Mouse (Mus musculus) hindbrain, embryonic 10.5 days (tissue): Measurements from ENCODE around the gene Psmd2. TPM values are rescaled to one million over a fixed set of nuclear protein-coding genes. Genes with fewer than 3 reads are reported as not detected.

Source experiments
- DNase-seq: peaks from one replicate; pipeline ENCODE4 v3.0.0-alpha.2; 2017; ENCODE audit warnings: low spot score
- H3K27ac ChIP-seq: fragments of 300-500 bp; sonication (generic); 2 replicates; pipeline ENCODE4 v1.5.1; 2016; ENCODE audit warnings: mild to moderate bottlenecking, moderate library complexity
- H3K27me3 ChIP-seq: fragments of 300-500 bp; sonication (generic); 2 replicates; pipeline ENCODE4 v1.6.1; 2016; ENCODE audit warnings: mild to moderate bottlenecking; ENCODE audit not compliant: poor library complexity, insufficient read depth, severe bottlenecking
- H3K36me3 ChIP-seq: fragments of 300-500 bp; sonication (generic); 2 replicates; pipeline ENCODE4 v1.6.1; 2016; ENCODE audit warnings: mild to moderate bottlenecking, moderate library complexity
- H3K4me1 ChIP-seq: fragments of 300-500 bp; sonication (generic); replicated peaks from 2 replicates; pipeline ENCODE4 v1.6.1; 2016; ENCODE audit warnings: mild to moderate bottlenecking
- H3K4me3 ChIP-seq: fragments of 300-500 bp; sonication (generic); 2 replicates; pipeline ENCODE4 v1.5.1; 2016; ENCODE audit warnings: mild to moderate bottlenecking, moderate library complexity
- H3K9me3 ChIP-seq: fragments of 300-500 bp; sonication (generic); 2 replicates; pipeline ENCODE4 v1.6.1; 2016; ENCODE audit warnings: mild to moderate bottlenecking, moderate library complexity
- WGBS: fragments of 180-500 bp; shearing (Covaris S2); methylation state at CpG from one replicate; pipeline ENCODE4 v1.1.7; 2016; 5-methylcytosine and 5-hydroxymethylcytosine counted together
- polyA plus RNA-seq: library from polyadenylated mRNA; unstranded; fragments of >200 nt; fragmentation: Nextera tagmentation; extraction: Ambion mirVana; gene quantifications from 2 replicates; pipeline ENCODE4 v1.2.1, GENCODE M21; 2016

The Psmd2 gene
- 466 and 503 TPM in 2 replicates for polyA plus RNA-seq

GRCm38 (mm10) chr16:20651076-20651946 is at the start of gene Psmd2:
TSS of gene Psmd2 (plus strand) at chr16:20651652.
- Histone ChIP-seq H3K4me1 (peaks cover 17% of the 10 kb centered on the region), H3K9me3 (no peaks in the 10 kb centered on the region), H3K27me3 (no peaks in the 10 kb centered on the region), H3K4me3 (peak within 1 kb of the TSS; percentile 95), H3K27ac (peak within 1 kb of the TSS; percentile 90), H3K36me3 (peaks cover 33% of the 10 kb centered on the region)
- peak; percentile 97 for DNase-seq
- 2% methylated on average over 46 of the region's 46 CpGs for WGBS

- H3K27ac ChIP-seq = no peak overlapping the region
- peaks cover 13% of the 10 kb centered on the region for H3K4me1 ChIP-seq
- peaks cover 59% of the 10 kb centered on the region for H3K36me3 ChIP-seq
- no peaks in the 10 kb centered on the region for H3K9me3 ChIP-seq
- H3K4me3 ChIP-seq = no peak overlapping the region
- H3K27me3 ChIP-seq = no peaks in the 10 kb centered on the region
- 86% methylated on average over 9 of the region's 9 CpGs for WGBS
- no peak for DNase-seq
Measured at GRCm38 (mm10) chr16:20604705-20605104, 46.7 kb upstream of the Psmd2 start.

DNA sequence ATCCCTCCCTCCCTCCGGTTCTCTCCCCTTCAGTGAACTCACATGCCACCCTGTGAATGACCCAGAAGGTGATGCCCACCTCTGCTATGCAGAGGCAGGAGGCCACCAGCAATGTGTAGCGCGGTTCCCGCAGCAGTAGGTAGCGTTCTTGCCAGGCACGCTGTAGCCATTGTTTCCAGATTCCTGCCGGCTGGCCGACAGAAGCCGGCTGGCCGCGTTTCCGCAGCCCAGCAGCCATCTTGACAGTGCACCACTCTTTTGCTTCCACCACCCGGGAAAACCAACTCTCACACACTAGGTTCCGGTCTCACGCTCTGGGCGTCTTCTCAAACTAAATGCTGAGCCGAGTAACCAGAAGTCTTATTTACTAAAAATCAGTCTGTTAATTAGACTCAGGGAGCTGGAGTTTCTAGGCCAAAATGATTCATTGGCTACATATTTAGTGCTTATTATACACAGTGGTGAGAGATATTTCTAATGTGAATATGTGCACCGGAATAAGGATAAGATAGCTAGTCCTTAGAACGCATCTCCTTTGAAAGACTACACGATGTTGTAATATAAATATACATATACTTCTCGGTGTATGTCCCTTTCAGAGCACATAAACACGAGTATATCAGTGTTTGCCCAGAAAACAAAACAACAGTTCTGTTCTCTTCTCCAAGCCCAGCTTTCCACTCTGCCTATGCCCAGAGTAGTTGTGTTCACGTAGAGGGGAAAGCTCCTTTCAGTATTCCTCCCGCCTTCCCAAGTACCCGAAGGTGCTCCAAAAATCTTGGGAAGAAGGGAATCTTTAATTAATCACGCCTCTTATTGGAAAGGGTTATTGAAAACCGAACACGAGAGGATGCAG is 40.7 kb upstream of the Psmd2 start:
- H3K27ac ChIP-seq = peak overlapping the region; percentile 95
- no peaks in the 10 kb centered on the region for H3K27me3 ChIP-seq
- peaks cover 46% of the 10 kb centered on the region for H3K36me3 ChIP-seq
- peak; percentile 85 for DNase-seq
- H3K4me1 ChIP-seq = peaks cover 27% of the 10 kb centered on the region
- under 1% methylated on average over 28 of the region's 28 CpGs for WGBS
- H3K4me3 ChIP-seq = peak overlapping the region; percentile 88
- no peaks in the 10 kb centered on the region for H3K9me3 ChIP-seq

DNA sequence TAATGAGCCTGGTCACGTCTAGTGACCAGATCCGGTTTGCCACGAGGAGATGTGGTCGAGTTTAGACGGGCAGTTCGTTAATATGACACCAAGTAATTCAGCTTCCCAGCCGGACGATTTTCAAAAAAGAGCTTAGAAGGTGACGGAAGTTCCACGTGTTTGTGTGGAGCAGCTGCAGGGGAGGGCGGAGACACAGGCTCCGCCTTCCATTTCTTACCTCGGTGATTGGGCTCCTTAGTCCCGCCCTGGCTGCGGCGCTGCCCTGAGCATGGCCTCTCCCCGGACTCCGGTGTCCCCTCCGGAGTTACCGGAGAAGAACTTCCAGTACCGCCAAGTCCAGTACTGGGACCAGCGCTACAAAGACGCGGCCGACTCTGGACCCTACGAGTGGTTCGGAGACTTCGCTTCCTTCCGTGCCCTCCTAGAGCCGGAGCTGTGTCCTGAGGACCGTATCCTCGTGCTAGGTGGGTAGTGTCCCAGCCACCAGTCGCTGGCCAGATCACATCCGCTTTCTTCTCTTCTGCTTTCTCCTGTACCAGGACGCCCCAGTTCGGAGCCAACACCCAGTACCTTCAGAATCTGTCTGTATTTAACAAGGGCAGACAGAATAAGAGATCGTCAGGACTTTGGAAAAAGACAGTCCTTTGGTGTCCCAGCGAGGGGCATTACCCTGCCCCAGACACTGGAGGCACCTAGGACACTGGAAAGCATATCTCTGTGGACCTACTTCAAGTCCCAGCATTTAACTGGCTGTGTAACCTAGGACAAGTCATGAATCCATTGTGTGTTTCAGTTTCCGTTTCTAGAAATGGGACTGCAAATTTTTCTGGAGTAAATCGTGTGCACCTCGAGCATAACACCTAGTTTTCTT is 39.9 kb upstream of the Psmd2 start, which contains the start of the genes Eef1akmt4, Gm49333 and Alg3:
Eef1akmt4 (plus strand) TSS at position 237 of the 871 bp plus-strand sequence.
Gm49333 (plus strand) TSS at position 254 of the 871 bp plus-strand sequence.
Alg3 (minus strand) TSS at position 379 of the 871 bp plus-strand sequence.
- H3K4me1 ChIP-seq = peaks cover 27% of the 10 kb centered on the region
- H3K36me3 ChIP-seq = peaks cover 37% of the 10 kb centered on the region
- DNase-seq = peak; percentile 91
- no peaks in the 10 kb centered on the region for H3K27me3 ChIP-seq
- WGBS = 2% methylated on average over 41 of the region's 41 CpGs
- peak within 1 kb of the TSS; percentile 88 for H3K4me3 ChIP-seq
- H3K9me3 ChIP-seq = no peaks in the 10 kb centered on the region
- H3K27ac ChIP-seq = peak within 1 kb of the TSS; percentile 95

DNA sequence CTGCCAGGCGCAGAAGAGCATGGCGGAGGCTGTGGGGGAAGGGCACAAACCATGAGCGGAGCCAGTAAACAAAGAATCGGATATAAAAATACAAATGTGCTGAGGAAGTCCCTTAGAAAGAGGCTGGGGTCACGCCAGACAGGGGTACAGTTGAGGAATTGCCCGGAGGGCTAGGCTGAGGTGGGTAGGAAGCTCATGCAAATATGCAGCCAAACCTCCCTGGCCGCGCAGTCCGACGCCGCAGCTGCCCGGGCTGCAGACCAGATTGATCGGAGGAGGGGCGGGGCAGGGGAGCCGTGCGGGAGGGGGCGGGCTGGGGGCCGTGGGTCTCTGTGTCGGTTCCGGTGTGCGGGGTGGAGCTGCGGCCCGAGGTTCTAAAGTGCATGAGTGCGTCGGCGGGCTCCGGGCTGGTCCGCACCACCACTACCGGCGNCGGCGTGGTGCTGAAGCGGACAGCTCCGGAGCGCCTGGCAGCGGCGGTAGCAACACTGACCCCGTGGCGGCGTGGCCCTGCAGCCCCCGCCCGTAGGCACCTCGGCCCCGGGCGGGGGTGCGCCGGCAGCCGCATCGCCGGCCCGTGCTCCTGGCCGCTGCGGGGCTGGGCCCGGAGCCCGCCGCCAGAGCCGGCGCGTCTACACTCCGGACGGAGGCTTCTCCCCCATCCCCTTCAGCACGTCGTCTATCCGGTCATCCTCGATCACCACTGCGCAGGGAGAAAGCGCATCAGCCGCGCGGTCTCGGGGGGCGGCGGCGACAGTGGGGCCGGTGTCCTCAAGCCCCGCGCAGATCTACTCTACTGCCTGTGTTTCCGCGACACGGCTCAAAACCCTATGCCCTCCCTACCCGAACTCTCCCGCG is 31.7 kb upstream of the Psmd2 start:
- WGBS = 1% methylated on average over 69 of the region's 83 CpGs
- peak overlapping the region; percentile 80 for H3K4me3 ChIP-seq
- DNase-seq = peak; percentile 64
- H3K4me1 ChIP-seq = peaks cover 40% of the 10 kb centered on the region
- H3K36me3 ChIP-seq = peaks cover 16% of the 10 kb centered on the region
- H3K9me3 ChIP-seq = no peaks in the 10 kb centered on the region
- peaks cover 26% of the 10 kb centered on the region for H3K27me3 ChIP-seq
- H3K27ac ChIP-seq = peak overlapping the region; percentile 95

DNA sequence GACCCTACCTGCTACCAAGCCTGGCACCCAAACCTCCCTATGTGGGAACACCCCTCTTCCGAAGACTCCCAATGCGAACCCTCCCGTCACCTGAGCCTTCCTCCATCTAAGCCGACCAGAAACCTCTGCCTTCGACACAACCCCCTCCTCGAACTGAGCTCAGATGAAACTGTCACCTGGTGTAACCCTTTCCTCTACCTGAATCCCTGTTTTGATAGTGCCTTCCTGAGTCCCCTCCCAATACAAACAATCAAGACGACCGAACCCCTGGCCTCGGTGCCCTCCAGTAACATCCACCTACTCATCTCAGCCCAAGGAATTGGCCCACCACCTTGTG is 31.1 kb upstream of the Psmd2 start:
- H3K9me3 ChIP-seq = no peaks in the 10 kb centered on the region
- peak overlapping the region; percentile 95 for H3K27ac ChIP-seq
- peaks cover 26% of the 10 kb centered on the region for H3K27me3 ChIP-seq
- peaks cover 16% of the 10 kb centered on the region for H3K36me3 ChIP-seq
- peaks cover 40% of the 10 kb centered on the region for H3K4me1 ChIP-seq
- H3K4me3 ChIP-seq = peak overlapping the region; percentile 80
- no peak for DNase-seq
- whole genome bisulfite sequencing = 1% methylated on average over 9 of the region's 9 CpGs

- WGBS = under 1% methylated on average over 32 of the region's 32 CpGs
- no peak for DNase-seq
- H3K27ac ChIP-seq = peak overlapping the region; percentile 95
- H3K27me3 ChIP-seq = peaks cover 26% of the 10 kb centered on the region
- H3K4me3 ChIP-seq = peak overlapping the region; percentile 80
- H3K9me3 ChIP-seq = no peaks in the 10 kb centered on the region
- H3K36me3 ChIP-seq = peaks cover 16% of the 10 kb centered on the region
- H3K4me1 ChIP-seq = peaks cover 40% of the 10 kb centered on the region
Measured at GRCm38 (mm10) chr16:20620751-20621190, 30.7 kb upstream of the Psmd2 start.

GRCm38 (mm10) chr16:20621191-20621990 is 30.1 kb upstream of the Psmd2 start, which contains the start of gene Camk2n2:
TSS of gene Camk2n2 (minus strand) at chr16:20621287.
- 1% methylated on average over 85 of the region's 92 CpGs for WGBS
- H3K36me3 ChIP-seq = peaks cover 16% of the 10 kb centered on the region
- H3K4me1 ChIP-seq = peaks cover 40% of the 10 kb centered on the region
- peak within 1 kb of the TSS; percentile 95 for H3K27ac ChIP-seq
- peak; percentile 74 for DNase-seq
- H3K4me3 ChIP-seq = peak within 1 kb of the TSS; percentile 80
- peaks cover 26% of the 10 kb centered on the region for H3K27me3 ChIP-seq
- H3K9me3 ChIP-seq = no peaks in the 10 kb centered on the region

- peak overlapping the region; percentile 80 for H3K4me3 ChIP-seq
- DNase-seq = peak; percentile 80
- peaks cover 16% of the 10 kb centered on the region for H3K36me3 ChIP-seq
- peak overlapping the region; percentile 95 for H3K27ac ChIP-seq
- H3K4me1 ChIP-seq = peaks cover 40% of the 10 kb centered on the region
- under 1% methylated on average over 37 of the region's 37 CpGs for WGBS
- peaks cover 26% of the 10 kb centered on the region for H3K27me3 ChIP-seq
- H3K9me3 ChIP-seq = no peaks in the 10 kb centered on the region
Measured at GRCm38 (mm10) chr16:20621991-20622685, 29.3 kb upstream of the Psmd2 start.

DNA sequence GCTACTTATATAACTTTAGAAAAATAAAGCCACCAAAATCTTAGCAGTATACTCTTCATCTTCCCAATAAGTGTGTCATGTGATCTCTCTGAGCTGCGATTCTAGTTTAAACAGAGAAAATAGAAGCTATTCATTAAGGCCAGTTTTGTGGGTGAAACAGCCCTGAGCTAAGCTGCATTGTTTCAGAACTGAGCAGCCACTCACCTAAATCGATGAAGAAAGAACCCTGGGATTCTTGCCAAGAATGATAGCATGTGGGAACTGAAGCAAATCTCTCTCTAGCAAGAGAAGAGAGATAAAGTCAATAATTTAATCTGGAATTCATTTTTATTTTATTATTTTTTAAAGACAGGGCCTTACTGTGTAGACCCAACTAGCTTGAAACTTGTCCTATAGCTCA is 28.2 kb upstream of the Psmd2 start:
- DNase-seq = no peak
- no peak overlapping the region for H3K4me3 ChIP-seq
- WGBS = 69% methylated on average over 2 of the region's 2 CpGs
- no peaks in the 10 kb centered on the region for H3K9me3 ChIP-seq
- H3K4me1 ChIP-seq = peaks cover 40% of the 10 kb centered on the region
- peaks cover 25% of the 10 kb centered on the region for H3K27me3 ChIP-seq
- peaks cover 8% of the 10 kb centered on the region for H3K36me3 ChIP-seq
- H3K27ac ChIP-seq = no peak overlapping the region
